Mouse (Mus musculus) adipocyte (in vitro differentiated cells): ENCODE results near the gene Lrrc8c.

Experiments used
- DNase-seq: peaks from one replicate; pipeline ENCODE4 v3.0.0-alpha.2; 2016; ENCODE audit warnings: low spot score

The Lrrc8c gene

GRCm38 (mm10) chr5:105639363-105639762 lies 120.2 kb downstream of the Lrrc8c start:
- no peak for DNase-seq

- DNase-seq, result no peak
These were observed 123.3 kb downstream of the Lrrc8c start for GRCm38 (mm10) chr5:105642517-105642916.

GRCm38 (mm10) chr5:105643276-105643675 lies 124.1 kb downstream of the Lrrc8c start:
- no peak for DNase-seq

DNA sequence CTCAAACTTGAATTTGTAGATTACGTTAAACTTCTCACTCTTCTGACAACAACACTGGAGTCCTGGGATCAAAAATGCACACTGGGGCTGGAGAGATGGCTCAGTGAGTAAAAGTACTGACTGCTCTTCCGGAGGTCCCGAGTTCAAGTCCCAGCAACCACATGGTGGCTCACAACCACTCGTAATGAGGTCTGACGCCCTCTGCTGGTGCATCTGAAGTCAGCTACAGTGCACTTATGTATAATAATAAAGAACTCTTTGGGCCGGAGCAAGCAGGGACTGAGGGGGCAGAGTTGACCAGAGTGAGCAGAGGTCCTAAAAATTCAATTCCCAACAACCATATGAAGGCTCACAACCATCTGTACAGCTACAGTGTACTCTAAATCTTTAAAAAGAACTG lies 125.0 kb downstream of the Lrrc8c start:
- DNase-seq, result no peak

DNA sequence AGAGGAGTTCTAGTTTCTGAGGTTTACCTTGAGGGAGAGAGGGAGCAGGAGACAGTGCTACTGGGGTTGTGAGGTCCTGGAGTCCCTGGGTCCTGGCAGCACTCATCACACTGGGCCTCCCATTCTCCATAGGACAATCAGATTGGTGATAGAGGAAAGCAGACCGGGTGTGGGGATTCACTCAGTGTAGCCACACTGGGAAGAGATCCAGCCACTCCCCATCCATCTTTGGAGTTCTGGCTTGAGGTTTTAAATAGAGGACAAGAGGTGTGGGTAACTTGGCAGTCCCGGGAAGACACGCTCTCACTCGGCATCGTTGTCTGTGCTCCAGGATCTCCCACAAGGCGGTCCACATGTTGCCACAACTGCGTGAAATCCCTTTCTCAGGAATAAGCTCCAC lies 127.9 kb downstream of the Lrrc8c start:
- no peak for DNase-seq

DNA sequence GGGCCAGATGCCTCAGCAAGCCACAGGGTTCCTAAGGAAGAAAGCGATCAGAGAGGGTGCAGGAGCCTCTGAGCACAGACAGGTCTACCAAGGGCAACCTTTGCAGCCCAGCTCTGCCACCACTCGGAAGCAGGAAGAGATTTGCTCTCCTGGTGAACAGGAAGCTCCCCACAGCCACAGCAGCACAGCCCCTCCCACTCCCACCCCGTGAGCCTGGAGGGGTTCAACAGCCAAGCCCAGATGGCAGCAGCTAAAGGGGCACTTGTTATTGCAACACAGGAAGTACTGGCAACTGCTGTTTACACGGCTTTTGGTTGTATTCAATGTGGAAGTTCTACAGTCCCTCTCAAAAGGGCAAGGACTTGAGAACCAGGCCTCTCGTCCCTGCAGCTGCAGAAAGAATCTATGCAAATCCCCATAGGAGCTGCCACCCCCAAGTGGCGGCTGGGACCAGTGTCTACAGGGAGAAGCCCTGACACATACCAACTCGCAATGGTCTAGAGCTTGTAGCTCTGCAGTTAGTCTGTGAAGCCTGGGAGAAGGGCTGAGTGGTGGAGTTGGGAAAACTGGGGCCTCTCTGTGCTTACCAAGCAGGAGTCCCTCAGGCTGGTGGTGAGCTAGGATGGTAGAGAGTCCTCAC lies 129.6 kb downstream of the Lrrc8c start:
- no peak for DNase-seq

- DNase-seq, result no peak
These were observed 130.4 kb downstream of the Lrrc8c start for GRCm38 (mm10) chr5:105649514-105650001.

DNA sequence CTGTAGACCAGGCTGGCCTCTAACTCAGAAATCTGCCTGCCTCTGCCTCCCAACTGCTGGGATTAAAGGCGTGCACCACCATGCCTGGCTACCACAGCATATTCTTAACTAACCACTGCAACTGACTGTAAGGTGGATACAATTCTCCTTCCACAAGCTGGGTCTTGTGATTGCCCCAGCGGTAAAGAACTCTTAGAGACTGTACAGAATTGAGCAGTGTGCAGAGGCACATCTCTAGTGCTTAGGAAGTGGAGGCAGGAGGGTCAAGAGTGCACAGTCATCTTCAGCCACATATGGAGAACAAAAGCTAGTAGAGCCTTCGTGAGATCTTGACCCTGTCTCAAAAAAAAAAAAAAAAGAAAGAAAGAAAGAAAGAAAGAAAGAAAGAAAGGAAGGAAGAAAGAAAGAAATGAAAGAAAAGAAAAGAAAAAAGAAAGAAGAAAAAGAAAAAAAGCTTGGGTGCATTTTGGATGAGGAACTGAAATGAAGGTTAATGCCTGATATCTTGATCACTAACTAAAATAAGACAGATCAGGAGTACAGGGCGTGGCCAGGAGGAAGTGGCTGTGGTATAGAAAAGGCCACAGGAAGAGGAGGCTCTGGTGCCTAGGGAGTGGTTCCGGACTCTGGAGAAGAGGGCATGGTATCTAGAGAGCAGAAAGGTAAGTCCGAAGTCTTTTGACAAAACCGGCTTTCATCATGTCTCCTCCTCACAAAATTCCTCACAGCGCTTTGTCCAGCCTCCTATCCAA lies 131.7 kb downstream of the Lrrc8c start:
- no peak for DNase-seq

DNA sequence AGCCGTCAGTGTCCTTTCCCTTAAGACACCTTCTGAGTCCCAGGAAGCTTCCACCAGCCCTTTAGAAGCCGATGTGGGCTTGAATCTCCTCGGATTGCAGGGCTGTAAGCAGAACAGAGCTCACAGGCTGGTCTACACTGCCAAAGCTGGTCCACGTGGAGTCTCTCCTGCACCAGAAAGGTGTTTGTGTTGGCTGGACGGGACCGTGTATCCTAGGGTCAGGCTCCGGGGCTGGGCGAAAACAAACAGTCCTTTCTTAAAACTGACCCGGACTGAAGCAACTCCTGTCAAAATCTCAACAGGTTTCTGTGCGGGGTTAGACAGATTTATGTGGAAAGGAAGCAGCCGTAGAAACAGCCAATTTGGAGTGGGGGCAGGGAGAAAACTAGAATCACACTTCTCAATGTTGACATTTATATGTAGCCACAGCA lies 132.4 kb downstream of the Lrrc8c start:
- DNase-seq, result no peak

GRCm38 (mm10) chr5:105654237-105655063 lies 135.3 kb downstream of the Lrrc8c start:
- peak; percentile 85 for DNase-seq

DNA sequence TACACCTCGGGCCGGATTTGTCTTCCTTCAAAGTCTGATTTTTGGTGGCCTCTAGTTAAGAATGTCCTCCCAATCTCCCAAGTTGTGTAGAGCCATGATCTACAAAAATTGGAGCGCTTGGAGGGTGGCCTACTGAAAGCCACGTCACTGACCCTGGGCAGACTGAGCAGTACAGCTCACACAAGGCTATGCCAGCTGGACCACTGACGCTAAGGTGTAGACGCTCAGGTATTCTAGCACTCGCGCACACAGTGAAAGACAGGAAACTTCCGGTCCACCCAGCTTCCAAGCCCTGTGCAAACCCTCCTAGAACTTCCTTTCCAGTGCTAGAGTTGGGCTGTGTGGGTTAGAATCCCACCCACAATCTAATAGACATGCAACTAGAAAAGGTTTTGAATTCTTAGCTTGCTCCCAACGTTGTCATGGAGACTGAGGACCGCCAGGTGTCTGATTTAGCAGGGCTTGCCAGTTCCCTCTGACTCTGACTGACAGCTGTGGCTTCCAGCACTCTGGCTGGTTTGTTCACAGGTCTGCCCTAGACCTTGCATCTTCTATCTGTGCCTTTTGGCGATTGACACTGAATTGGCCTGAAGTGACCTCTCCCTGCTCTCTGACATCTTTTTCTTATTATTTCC lies 136.0 kb downstream of the Lrrc8c start:
- no peak for DNase-seq

GRCm38 (mm10) chr5:105661894-105662293 lies 142.7 kb downstream of the Lrrc8c start:
- DNase-seq, result no peak
